Mouse (Mus musculus): ENCODE data around the gene Chst12. TPM values are rescaled to one million over a fixed set of nuclear protein-coding genes. Genes with fewer than 3 reads are reported as not detected.

Chst12 gene
- polyA plus RNA-seq, 1 experiment from 2014 or later = 28.3 TPM

- Histone ChIP-seq H3K9me3 (no peaks in the 10 kb centered on the region), H3K4me3 (peak overlapping the region; percentile 67), H3K4me1 (peaks cover 66% of the 10 kb centered on the region), H3K27ac (peak overlapping the region; percentile 85), H3K36me3 (no peaks in the 10 kb centered on the region), H3K27me3 (no peaks in the 10 kb centered on the region), H3K4me2 (peak overlapping the region; percentile 79), H3K9ac (peak overlapping the region; percentile 58)
- 25% methylated on average over 22 of the region's 22 CpGs for WGBS
- ATAC-seq (ENCODE audit: insufficient number of reproducible peaks, low FRiP score, low TSS enrichment, low read depth) = no peak
Measured at GRCm38 (mm10) chr5:140506096-140506794, 895 bp downstream of the Chst12 start.

- H3K27me3 ChIP-seq = no peaks in the 10 kb centered on the region
- 75% methylated on average over 14 of the region's 14 CpGs for WGBS
- ATAC-seq (ENCODE audit: insufficient number of reproducible peaks, low FRiP score, low TSS enrichment, low read depth) = no peak
- no peaks in the 10 kb centered on the region for H3K36me3 ChIP-seq
- H3K27ac ChIP-seq = no peak overlapping the region
- H3K4me3 ChIP-seq = no peak overlapping the region; the same call in 1 of the 2 replicates
- peaks cover 62% of the 10 kb centered on the region for H3K4me1 ChIP-seq
- no peaks in the 10 kb centered on the region for H3K9me3 ChIP-seq
- H3K9ac ChIP-seq = no peak overlapping the region
- H3K4me2 ChIP-seq = peak overlapping the region; percentile 79
Measured at GRCm38 (mm10) chr5:140507466-140508208, 2.3 kb downstream of the Chst12 start.

- no peaks in the 10 kb centered on the region for H3K9me3 ChIP-seq
- peaks cover 54% of the 10 kb centered on the region for H3K4me1 ChIP-seq
- peak overlapping the region; percentile 8; the same call in 1 of the 2 replicates for H3K27ac ChIP-seq
- no peak overlapping the region for H3K4me3 ChIP-seq
- 0 out of 2 replicates have a peak overlapping the region, but pooled peaks have one; percentile 12 for H3K4me2 ChIP-seq
- H3K9ac ChIP-seq = no peak overlapping the region
- 26% methylated on average over 8 of the region's 8 CpGs for WGBS
- H3K27me3 ChIP-seq = no peaks in the 10 kb centered on the region
- 0 out of 2 replicates have a peak, but pooled peaks cover 6% of the 10 kb centered on the region for H3K36me3 ChIP-seq
- no peak for ATAC-seq (ENCODE audit: insufficient number of reproducible peaks, low FRiP score, low TSS enrichment, low read depth)
Measured at GRCm38 (mm10) chr5:140508686-140509085, 3.3 kb downstream of the Chst12 start.

- Histone ChIP-seq H3K36me3 (0 out of 2 replicates have a peak, but pooled peaks cover 6% of the 10 kb centered on the region), H3K27ac (0 out of 2 replicates have a peak overlapping the region, but pooled peaks have one; percentile 8), H3K9ac (no peak overlapping the region), H3K27me3 (no peaks in the 10 kb centered on the region), H3K4me3 (no peak overlapping the region), H3K9me3 (no peaks in the 10 kb centered on the region), H3K4me2 (0 out of 2 replicates have a peak overlapping the region, but pooled peaks have one; percentile 12), H3K4me1 (peaks cover 59% of the 10 kb centered on the region)
- no peak for ATAC-seq (ENCODE audit: insufficient number of reproducible peaks, low FRiP score, low TSS enrichment, low read depth)
- 42% methylated on average over 9 of the region's 9 CpGs for WGBS
Measured at GRCm38 (mm10) chr5:140509204-140509603, 3.9 kb downstream of the Chst12 start.

- no peaks in the 10 kb centered on the region for H3K9me3 ChIP-seq
- peaks cover 60% of the 10 kb centered on the region for H3K4me1 ChIP-seq
- H3K9ac ChIP-seq = no peak overlapping the region
- no peaks in the 10 kb centered on the region for H3K27me3 ChIP-seq
- H3K4me3 ChIP-seq = no peak overlapping the region
- no peak for ATAC-seq (ENCODE audit: insufficient number of reproducible peaks, low FRiP score, low TSS enrichment, low read depth)
- 47% methylated on average over 27 of the region's 27 CpGs for WGBS
- no peak overlapping the region for H3K4me2 ChIP-seq
- 0 out of 2 replicates have a peak, but pooled peaks cover 6% of the 10 kb centered on the region for H3K36me3 ChIP-seq
- peak overlapping the region; percentile 9; the same call in 1 of the 2 replicates for H3K27ac ChIP-seq
Measured at GRCm38 (mm10) chr5:140510012-140511000, 5.0 kb downstream of the Chst12 start.

GRCm38 (mm10) chr5:140513921-140514320, 8.6 kb downstream of the Chst12 start:
- Histone ChIP-seq H3K9ac (no peak overlapping the region), H3K4me1 (peaks cover 33% of the 10 kb centered on the region), H3K27ac (no peak overlapping the region), H3K4me2 (no peak overlapping the region), H3K36me3 (0 out of 2 replicates have a peak, but pooled peaks cover 6% of the 10 kb centered on the region), H3K27me3 (no peaks in the 10 kb centered on the region), H3K4me3 (no peak overlapping the region), H3K9me3 (no peaks in the 10 kb centered on the region)
- no peak for ATAC-seq (ENCODE audit: insufficient number of reproducible peaks, low FRiP score, low TSS enrichment, low read depth)
- 80% methylated on average over 8 of the region's 8 CpGs for WGBS

- 38% methylated on average over 7 of the region's 7 CpGs for WGBS
Measured at GRCm38 (mm10) chr5:140514799-140515486, 9.6 kb downstream of the Chst12 start.

GRCm38 (mm10) chr5:140517159-140517920, 12.0 kb downstream of the Chst12 start:
- Histone ChIP-seq H3K4me3 (no peak overlapping the region), H3K4me1 (peaks cover 23% of the 10 kb centered on the region), H3K9ac (no peak overlapping the region), H3K27me3 (no peaks in the 10 kb centered on the region), H3K27ac (0 out of 2 replicates have a peak overlapping the region, but pooled peaks have one; percentile 44), H3K9me3 (no peaks in the 10 kb centered on the region), H3K4me2 (no peak overlapping the region), H3K36me3 (0 out of 2 replicates have a peak, but pooled peaks cover 11% of the 10 kb centered on the region)
- 81% methylated on average over 21 of the region's 21 CpGs for WGBS
- no peak for ATAC-seq (ENCODE audit: insufficient number of reproducible peaks, low FRiP score, low TSS enrichment, low read depth)

More at GRCm38 (mm10) chr5:140514799-140515486, 9.6 kb downstream of the Chst12 start:
- Histone ChIP-seq H3K27me3 (no peaks in the 10 kb centered on the region), H3K9me3 (no peaks in the 10 kb centered on the region), H3K36me3 (0 out of 2 replicates have a peak, but pooled peaks cover 9% of the 10 kb centered on the region), H3K27ac (peak overlapping the region; percentile 44), H3K4me3 (no peak overlapping the region), H3K4me1 (peaks cover 25% of the 10 kb centered on the region), H3K4me2 (no peak overlapping the region), H3K9ac (no peak overlapping the region)
- ATAC-seq (ENCODE audit: insufficient number of reproducible peaks, low FRiP score, low TSS enrichment, low read depth) = no peak

- peaks cover 13% of the 10 kb centered on the region for H3K36me3 ChIP-seq
Measured at GRCm38 (mm10) chr5:140517921-140518230, 12.5 kb downstream of the Chst12 start.

GRCm38 (mm10) chr5:140521196-140521595, 15.8 kb downstream of the Chst12 start:
- Histone ChIP-seq H3K4me1 (peaks cover 6% of the 10 kb centered on the region; the same call in 1 of the 2 replicates), H3K9me3 (no peaks in the 10 kb centered on the region), H3K27ac (no peak overlapping the region), H3K27me3 (no peaks in the 10 kb centered on the region), H3K4me3 (no peak overlapping the region), H3K9ac (no peak overlapping the region), H3K36me3 (peaks cover 42% of the 10 kb centered on the region), H3K4me2 (no peak overlapping the region)
- no peak for ATAC-seq (ENCODE audit: insufficient number of reproducible peaks, low FRiP score, low TSS enrichment, low read depth)
- WGBS = 77% methylated on average over 1 of the region's 1 CpGs

More at GRCm38 (mm10) chr5:140517921-140518230, 12.5 kb downstream of the Chst12 start:
- no peak for ATAC-seq (ENCODE audit: insufficient number of reproducible peaks, low FRiP score, low TSS enrichment, low read depth)
- no peak overlapping the region for H3K4me2 ChIP-seq
- H3K4me3 ChIP-seq = no peak overlapping the region
- no peaks in the 10 kb centered on the region for H3K9me3 ChIP-seq
- H3K27ac ChIP-seq = 0 out of 2 replicates have a peak overlapping the region, but pooled peaks have one; percentile 19
- H3K9ac ChIP-seq = no peak overlapping the region
- 71% methylated on average over 4 of the region's 4 CpGs for WGBS
- H3K4me1 ChIP-seq = peaks cover 23% of the 10 kb centered on the region
- no peaks in the 10 kb centered on the region for H3K27me3 ChIP-seq
